Mouse (Mus musculus): ENCODE data around the gene Golga7b. TPM values are rescaled to one million over a fixed set of nuclear protein-coding genes. Genes with fewer than 3 reads are reported as not detected.

Golga7b gene
- not detected in 2 replicates for polyA plus RNA-seq (2012; ENCODE audit: insufficient read depth, insufficient read length, missing spikeins)

DNA sequence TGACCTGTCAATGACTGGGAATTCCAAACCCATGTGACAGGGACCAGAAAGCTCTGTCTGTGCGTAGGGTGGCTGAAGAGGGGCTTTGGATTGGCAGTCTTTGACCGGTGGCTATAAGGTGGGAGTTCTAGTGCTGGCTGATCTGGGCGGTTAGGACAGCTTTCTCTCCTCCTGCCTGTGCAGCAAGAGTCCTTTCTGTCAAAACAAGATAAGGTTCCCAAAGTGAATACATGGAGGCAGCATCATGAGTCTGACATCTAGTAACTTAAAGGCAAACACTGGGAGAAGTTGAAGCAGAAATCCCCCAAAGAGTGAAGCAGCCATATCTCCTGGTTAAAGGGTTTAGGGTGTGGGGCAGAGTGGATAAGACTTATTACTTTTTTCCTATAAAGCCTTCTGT is at the start of gene Golga7b:
Gene Golga7b (plus strand): TSS at position 56 of the 400 bp plus-strand sequence.
- TF ChIP-seq CTCF (IDR thresholded peaks at IDR 0.05; ENCODE audit: low read depth, low read length) (no peak), POLR2A (IDR thresholded peaks at IDR 0.05; ENCODE audit: borderline replicate concordance, low read depth, low read length) (no peak)
- H3K4me1 ChIP-seq (ENCODE audit: control insufficient read depth, insufficient read depth, low read length) = no peaks in the 10 kb centered on the region
- H3K4me3 ChIP-seq (ENCODE audit: insufficient read depth, low read length) = no peak within 1 kb of the TSS
- no peak within 1 kb of the TSS for H3K27ac ChIP-seq (ENCODE audit: insufficient read depth, low read depth, low read length)

DNA sequence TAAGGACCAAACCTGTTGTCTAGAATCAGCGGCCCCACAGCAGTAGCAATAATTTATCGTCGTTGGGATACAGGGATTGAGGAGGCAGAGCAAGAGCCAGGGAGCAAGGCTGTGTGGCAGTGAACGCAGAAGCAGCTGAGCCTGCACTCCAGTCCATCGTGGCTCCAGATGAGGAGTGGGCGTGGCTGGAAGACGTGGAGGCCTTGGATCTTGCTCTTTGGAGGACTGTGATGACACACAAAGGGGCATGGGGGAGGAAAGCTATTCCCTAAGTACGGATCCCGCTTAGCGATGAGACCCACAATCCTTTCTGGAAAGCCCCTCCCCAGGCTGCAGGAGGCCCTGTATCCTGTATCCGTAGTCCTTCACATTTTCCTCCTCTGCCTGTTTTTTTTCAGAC is 49.3 kb upstream of the Golga7b start:
- Histone ChIP-seq H3K4me3 (ENCODE audit: insufficient read depth, low read length) (no peak overlapping the region), H3K27ac (ENCODE audit: insufficient read depth, low read depth, low read length) (no peak overlapping the region), H3K4me1 (ENCODE audit: control insufficient read depth, insufficient read depth, low read length) (no peaks in the 10 kb centered on the region)
- TF ChIP-seq POLR2A (IDR thresholded peaks at IDR 0.05; ENCODE audit: borderline replicate concordance, low read depth, low read length) = no peak
- no peak for TF ChIP-seq CTCF (IDR thresholded peaks at IDR 0.05; ENCODE audit: low read depth, low read length)

DNA sequence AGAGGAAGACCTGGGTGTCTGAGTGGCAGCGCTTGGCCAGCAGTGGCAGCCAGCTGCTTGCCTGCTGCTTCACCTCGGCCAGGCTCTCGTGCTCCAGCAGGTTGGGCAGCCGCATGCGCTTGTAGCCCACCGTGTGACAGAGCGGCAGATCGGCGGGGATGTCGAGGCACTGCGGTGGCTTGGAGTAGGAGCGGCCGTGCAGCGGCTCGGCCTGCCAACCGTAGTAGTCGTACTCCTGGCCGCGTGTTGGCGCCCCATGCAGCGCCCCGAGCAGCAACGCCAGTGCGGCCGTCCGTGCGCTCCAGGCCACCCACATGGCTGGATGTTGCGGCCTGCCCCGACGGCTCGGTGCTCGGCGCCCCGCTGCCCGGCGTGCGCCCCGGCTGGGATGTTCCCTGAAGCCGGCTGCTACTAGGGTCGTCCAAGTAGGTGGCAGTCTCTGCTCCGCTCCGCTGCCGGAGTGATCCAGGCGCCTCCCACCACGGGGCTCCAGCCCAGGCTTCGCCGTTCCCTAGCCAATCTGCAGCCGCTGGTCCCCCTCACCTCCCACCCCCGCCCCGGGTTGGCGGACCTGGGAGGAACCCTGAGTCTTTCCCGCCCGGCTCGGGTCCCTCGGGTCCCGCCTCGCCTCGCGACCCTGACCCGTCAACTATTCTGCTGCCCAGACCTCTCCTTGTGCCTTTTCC is 45.5 kb upstream of the Golga7b start, which contains the start of gene Sfrp5:
Gene Sfrp5 (minus strand): TSS at position 557 of the 686 bp plus-strand sequence.
- H3K4me3 ChIP-seq (ENCODE audit: insufficient read depth, low read length) = no peak within 1 kb of the TSS
- no peaks in the 10 kb centered on the region for H3K4me1 ChIP-seq (ENCODE audit: control insufficient read depth, insufficient read depth, low read length)
- H3K27ac ChIP-seq (ENCODE audit: insufficient read depth, low read depth, low read length) = no peak within 1 kb of the TSS
- TF ChIP-seq CTCF (IDR thresholded peaks at IDR 0.05; ENCODE audit: low read depth, low read length) = no peak
- no peak for TF ChIP-seq POLR2A (IDR thresholded peaks at IDR 0.05; ENCODE audit: borderline replicate concordance, low read depth, low read length)

DNA sequence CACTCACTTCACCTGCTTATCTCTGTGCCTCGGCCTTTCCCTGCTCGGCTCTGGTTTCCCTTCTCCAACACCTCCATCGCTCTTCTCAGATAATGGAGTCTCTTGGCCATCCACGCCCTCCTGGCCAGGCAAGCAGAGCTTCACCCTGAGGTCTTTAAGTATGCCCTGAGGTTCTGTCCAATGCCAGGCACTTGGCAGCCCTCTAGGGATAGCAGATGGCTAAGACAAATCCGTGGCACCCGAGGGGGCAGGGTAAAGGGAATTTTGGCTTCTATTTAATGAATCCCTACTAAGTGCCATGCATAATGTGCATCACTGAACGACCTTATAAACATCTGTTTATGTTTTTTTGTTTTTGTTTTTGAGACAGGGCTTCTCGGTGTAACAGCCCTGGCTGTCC is 44.9 kb upstream of the Golga7b start:
- Histone ChIP-seq H3K4me1 (ENCODE audit: control insufficient read depth, insufficient read depth, low read length) (no peaks in the 10 kb centered on the region), H3K27ac (ENCODE audit: insufficient read depth, low read depth, low read length) (no peak overlapping the region), H3K4me3 (ENCODE audit: insufficient read depth, low read length) (no peak overlapping the region)
- no peak for TF ChIP-seq POLR2A (IDR thresholded peaks at IDR 0.05; ENCODE audit: borderline replicate concordance, low read depth, low read length)
- TF ChIP-seq CTCF (IDR thresholded peaks at IDR 0.05; ENCODE audit: low read depth, low read length) = no peak

DNA sequence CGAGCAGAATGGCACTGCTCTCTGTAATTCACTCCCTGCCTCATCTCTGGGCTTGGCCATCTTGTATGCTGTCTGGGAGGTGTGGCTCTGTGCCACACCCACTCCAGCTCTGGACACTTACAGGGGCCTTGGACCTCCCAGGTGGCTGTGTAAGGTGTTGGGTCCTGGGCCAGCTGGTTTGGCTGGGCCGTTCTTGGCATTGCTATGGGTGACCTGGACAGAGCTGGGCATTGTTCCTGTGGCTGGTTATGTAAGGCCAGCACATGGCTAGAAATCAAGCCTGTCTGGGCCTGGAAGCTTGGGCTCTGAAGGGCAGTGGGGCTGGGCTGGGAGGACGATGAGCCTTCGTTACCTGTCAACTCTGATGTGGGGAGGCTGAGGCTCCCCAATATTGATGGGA is 43.1 kb upstream of the Golga7b start:
- TF ChIP-seq CTCF (IDR thresholded peaks at IDR 0.05; ENCODE audit: low read depth, low read length) (no peak), POLR2A (IDR thresholded peaks at IDR 0.05; ENCODE audit: borderline replicate concordance, low read depth, low read length) (no peak)
- H3K27ac ChIP-seq (ENCODE audit: insufficient read depth, low read depth, low read length) = no peak overlapping the region
- H3K4me3 ChIP-seq (ENCODE audit: insufficient read depth, low read length) = no peak overlapping the region
- H3K4me1 ChIP-seq (ENCODE audit: control insufficient read depth, insufficient read depth, low read length) = no peaks in the 10 kb centered on the region

DNA sequence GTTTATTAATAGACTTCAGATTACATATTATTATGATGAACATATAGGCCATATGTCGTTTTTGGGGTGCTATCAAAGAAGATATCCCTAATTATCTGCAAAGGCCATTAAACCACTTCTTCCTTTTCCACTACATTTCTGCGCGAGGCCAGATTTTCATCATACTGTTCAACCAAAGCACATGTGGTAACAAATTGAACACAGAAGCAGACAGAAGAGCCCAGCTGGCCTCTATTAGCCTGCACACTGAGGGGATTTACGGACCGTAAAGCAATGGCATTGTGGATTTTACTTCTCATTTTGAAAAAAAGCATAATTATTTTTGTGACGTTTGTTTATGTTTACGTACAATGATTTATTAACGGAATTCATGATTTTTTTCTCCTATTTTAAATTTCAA is 42.2 kb upstream of the Golga7b start:
- TF ChIP-seq CTCF (IDR thresholded peaks at IDR 0.05; ENCODE audit: low read depth, low read length) (no peak), POLR2A (IDR thresholded peaks at IDR 0.05; ENCODE audit: borderline replicate concordance, low read depth, low read length) (no peak)
- Histone ChIP-seq H3K4me1 (ENCODE audit: control insufficient read depth, insufficient read depth, low read length) (no peaks in the 10 kb centered on the region), H3K4me3 (ENCODE audit: insufficient read depth, low read length) (no peak overlapping the region), H3K27ac (ENCODE audit: insufficient read depth, low read depth, low read length) (no peak overlapping the region)

DNA sequence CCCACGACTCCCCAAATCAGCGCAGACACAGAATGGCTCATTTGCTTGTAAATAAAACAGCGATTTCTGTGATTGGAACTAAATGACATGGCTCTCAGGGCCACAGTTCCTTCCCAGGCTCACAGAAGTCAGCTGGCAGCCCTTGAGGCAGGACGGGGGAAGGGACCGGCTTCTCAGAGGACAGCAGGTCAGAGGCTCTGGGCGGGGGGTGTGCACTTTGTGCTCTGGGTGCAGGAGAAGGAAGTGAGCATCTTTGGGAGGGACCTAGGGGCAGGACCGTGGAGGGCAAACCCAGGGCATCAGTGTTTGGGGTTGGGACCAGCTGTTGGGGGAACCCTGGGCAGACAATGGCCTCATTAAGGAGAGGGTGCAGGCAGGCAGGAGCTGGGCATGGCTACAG is 37.9 kb upstream of the Golga7b start:
- Histone ChIP-seq H3K4me1 (ENCODE audit: control insufficient read depth, insufficient read depth, low read length) (no peaks in the 10 kb centered on the region), H3K27ac (ENCODE audit: insufficient read depth, low read depth, low read length) (no peak overlapping the region), H3K4me3 (ENCODE audit: insufficient read depth, low read length) (no peak overlapping the region)
- TF ChIP-seq CTCF (IDR thresholded peaks at IDR 0.05; ENCODE audit: low read depth, low read length) = no peak
- no peak for TF ChIP-seq POLR2A (IDR thresholded peaks at IDR 0.05; ENCODE audit: borderline replicate concordance, low read depth, low read length)

DNA sequence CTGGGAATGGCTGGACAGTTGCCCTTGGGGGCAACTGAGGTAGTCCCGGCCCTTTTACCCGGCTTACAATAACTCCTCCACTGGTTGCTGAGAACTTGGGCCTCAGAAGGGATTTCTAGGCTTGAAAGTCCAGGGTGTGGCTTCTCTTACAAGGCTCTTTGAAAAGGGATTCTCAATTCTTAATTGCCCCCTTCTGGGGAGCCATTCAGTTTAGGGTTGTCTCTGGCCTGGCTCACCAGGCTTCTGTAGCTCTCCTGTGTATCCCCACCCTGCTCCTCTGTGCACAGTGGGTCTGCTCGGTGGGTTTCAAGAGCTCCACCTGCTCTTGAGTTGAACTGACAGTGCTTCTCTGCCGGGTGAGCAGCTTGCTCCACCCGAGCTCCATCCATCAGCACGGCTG is 37.4 kb upstream of the Golga7b start:
- H3K4me1 ChIP-seq (ENCODE audit: control insufficient read depth, insufficient read depth, low read length) = no peaks in the 10 kb centered on the region
- TF ChIP-seq CTCF (IDR thresholded peaks at IDR 0.05; ENCODE audit: low read depth, low read length) = no peak
- TF ChIP-seq POLR2A (IDR thresholded peaks at IDR 0.05; ENCODE audit: borderline replicate concordance, low read depth, low read length) = no peak
- H3K27ac ChIP-seq (ENCODE audit: insufficient read depth, low read depth, low read length) = no peak overlapping the region
- H3K4me3 ChIP-seq (ENCODE audit: insufficient read depth, low read length) = no peak overlapping the region

DNA sequence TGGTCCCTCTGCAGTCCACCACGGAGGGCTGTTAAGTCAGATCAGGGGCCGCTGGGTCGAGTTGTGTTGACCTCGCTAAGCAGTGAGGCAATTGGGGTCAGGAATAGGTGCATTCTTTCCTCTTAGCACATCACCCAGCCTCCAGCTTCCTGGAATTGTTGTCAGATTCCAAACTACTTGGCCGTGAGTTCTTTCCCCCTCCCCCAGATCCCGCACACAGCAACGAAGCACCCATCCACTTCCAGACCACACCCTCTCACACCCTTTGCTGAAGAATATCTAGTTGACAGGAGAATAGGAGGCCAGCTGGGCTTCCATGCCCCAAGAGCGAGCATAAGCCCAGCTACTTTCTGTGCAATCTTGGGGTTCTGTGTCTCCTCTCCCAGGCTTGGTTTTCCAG is 35.4 kb upstream of the Golga7b start:
- no peak overlapping the region for H3K27ac ChIP-seq (ENCODE audit: insufficient read depth, low read depth, low read length)
- no peak overlapping the region for H3K4me3 ChIP-seq (ENCODE audit: insufficient read depth, low read length)
- H3K4me1 ChIP-seq (ENCODE audit: control insufficient read depth, insufficient read depth, low read length) = no peaks in the 10 kb centered on the region
- TF ChIP-seq CTCF (IDR thresholded peaks at IDR 0.05; ENCODE audit: low read depth, low read length) (no peak), POLR2A (IDR thresholded peaks at IDR 0.05; ENCODE audit: borderline replicate concordance, low read depth, low read length) (no peak)

DNA sequence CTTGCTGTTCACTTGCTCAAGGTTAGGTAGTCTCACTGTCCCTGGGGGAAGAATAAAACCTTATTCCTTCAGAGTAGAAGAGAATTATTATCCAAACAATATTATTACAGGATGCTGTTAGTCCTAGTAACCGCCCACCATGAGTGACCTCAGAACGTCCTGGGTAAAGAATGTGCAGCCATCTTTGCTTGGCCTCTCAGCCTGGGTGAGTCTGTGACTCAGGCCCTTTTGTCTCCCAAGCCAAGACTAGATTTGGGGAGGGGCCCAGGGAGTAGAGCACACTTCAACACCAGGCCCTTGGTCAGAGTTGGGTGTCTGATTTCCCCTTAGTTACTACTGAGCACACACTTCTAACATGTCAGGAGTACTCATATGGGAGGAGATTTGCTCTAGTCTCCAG is 32.8 kb upstream of the Golga7b start:
- H3K4me3 ChIP-seq (ENCODE audit: insufficient read depth, low read length) = no peak overlapping the region
- TF ChIP-seq CTCF (IDR thresholded peaks at IDR 0.05; ENCODE audit: low read depth, low read length) (no peak), POLR2A (IDR thresholded peaks at IDR 0.05; ENCODE audit: borderline replicate concordance, low read depth, low read length) (no peak)
- no peak overlapping the region for H3K27ac ChIP-seq (ENCODE audit: insufficient read depth, low read depth, low read length)
- no peaks in the 10 kb centered on the region for H3K4me1 ChIP-seq (ENCODE audit: control insufficient read depth, insufficient read depth, low read length)
